Mouse (Mus musculus) lung, embryonic 14.5 days (tissue): Measurements from ENCODE around the gene Gm44503. TPM values are rescaled to one million over a fixed set of nuclear protein-coding genes. Genes with fewer than 3 reads are reported as not detected.

Experiments used
- ATAC-seq: fragments of 200-750 bp; cut with Nextera tagmentation; 2 replicates; pipeline ENCODE4 v1.8.0; 2017; ENCODE audit warnings: mild to moderate bottlenecking, moderate TSS enrichment, moderate library complexity; ENCODE audit not compliant: insufficient read depth
- DNase-seq: peaks from one replicate; pipeline ENCODE4 v3.0.0-alpha.2; 2015
- H3K27ac ChIP-seq: fragments of 300-500 bp; sonication (generic); 2 replicates; pipeline ENCODE4 v1.5.1; 2014; ENCODE audit warnings: low read depth, mild to moderate bottlenecking, moderate library complexity
- H3K27me3 ChIP-seq: fragments of 300-500 bp; sonication (generic); 2 replicates; pipeline ENCODE4 v1.6.1; 2014; ENCODE audit warnings: low read length, control low read depth; ENCODE audit not compliant: insufficient read depth
- H3K36me3 ChIP-seq: fragments of 300-500 bp; sonication (generic); 2 replicates; pipeline ENCODE4 v1.6.1; 2014; ENCODE audit warnings: control low read depth; ENCODE audit not compliant: insufficient read depth
- H3K4me1 ChIP-seq: fragments of 300-500 bp; sonication (generic); 2 replicates; pipeline ENCODE4 v1.6.1; 2014; ENCODE audit warnings: antibody characterized with exemption, control low read depth; ENCODE audit not compliant: insufficient read depth
- H3K4me2 ChIP-seq: fragments of 300-500 bp; sonication (generic); 2 replicates; pipeline ENCODE4 v1.6.1; 2014; ENCODE audit warnings: mild to moderate bottlenecking
- H3K4me3 ChIP-seq: fragments of 300-500 bp; sonication (generic); 2 replicates; pipeline ENCODE4 v1.5.1; 2014; ENCODE audit warnings: low read depth, low read length
- H3K9ac ChIP-seq: fragments of 300-500 bp; sonication (generic); 2 replicates; pipeline ENCODE4 v1.6.1; 2014
- H3K9me3 ChIP-seq: fragments of 300-500 bp; sonication (generic); 2 replicates; pipeline ENCODE4 v1.6.1; 2016; ENCODE audit warnings: low read depth, low read length, control low read depth
- CTCF ChIP-seq: IDR thresholded peaks from 2 replicates; pipeline ENCODE4 v1.5.1; 2016; ENCODE audit warnings: antibody characterized with exemption, low read depth
- WGBS: fragments of 180-500 bp; shearing (Covaris S2); extraction: QIAGEN DNeasy Blood & Tissue Kit; methylation state at CpG from one replicate; pipeline ENCODE4 v1.1.7; 2014; 5-methylcytosine and 5-hydroxymethylcytosine counted together
- polyA plus RNA-seq: library from polyadenylated mRNA; unstranded; fragments of >200 nt; fragmentation: Nextera tagmentation; extraction: Ambion mirVana; gene quantifications from 2 replicates; pipeline ENCODE4 v1.2.1, GENCODE M21; 2014

Gm44503 gene
- polyA plus RNA-seq, 1 experiment from 2014 or later, result not detected

GRCm38 (mm10) chr9:73002177-73002576 lies 43.5 kb downstream of the Gm44503 start:
- ATAC-seq, result no peak
- 70% methylated on average over 3 of the region's 3 CpGs for WGBS
- TF ChIP-seq CTCF, result no peak
- Histone ChIP-seq H3K9me3 (no peaks in the 10 kb centered on the region), H3K27ac (no peak overlapping the region), H3K9ac (no peak overlapping the region), H3K4me2 (no peak overlapping the region), H3K4me1 (no peaks in the 10 kb centered on the region), H3K36me3 (0 out of 2 replicates have a peak, but pooled peaks cover 3% of the 10 kb centered on the region), H3K4me3 (no peak overlapping the region), H3K27me3 (no peaks in the 10 kb centered on the region)
- no peak for DNase-seq

DNA sequence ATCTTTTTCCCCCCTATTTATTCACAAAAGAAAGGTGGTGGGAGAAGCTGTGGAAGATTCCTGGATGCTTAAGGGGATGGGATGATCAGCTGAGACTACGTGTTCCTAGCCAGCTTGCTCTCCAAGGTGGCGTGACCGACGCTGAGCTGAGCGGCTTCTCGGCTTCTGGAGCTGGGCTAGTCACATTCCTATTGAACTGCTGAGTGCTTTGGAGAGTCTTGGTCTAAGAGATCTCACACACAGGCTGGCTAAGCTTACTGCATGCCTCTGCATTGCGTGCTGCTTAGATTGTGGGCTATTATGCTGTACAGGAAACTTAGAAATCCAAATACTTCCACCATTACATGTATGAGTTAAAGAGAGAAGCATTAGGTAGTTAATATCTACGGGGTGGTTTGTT lies 45.4 kb downstream of the Gm44503 start:
- Histone ChIP-seq H3K27me3 (no peaks in the 10 kb centered on the region), H3K9me3 (no peaks in the 10 kb centered on the region), H3K9ac (no peak overlapping the region), H3K4me2 (no peak overlapping the region), H3K27ac (no peak overlapping the region), H3K4me1 (no peaks in the 10 kb centered on the region), H3K36me3 (0 out of 2 replicates have a peak, but pooled peaks cover 3% of the 10 kb centered on the region), H3K4me3 (no peak overlapping the region)
- TF ChIP-seq CTCF, result no peak
- ATAC-seq, result no peak
- DNase-seq, result no peak
- 77% methylated on average over 8 of the region's 8 CpGs for WGBS

GRCm38 (mm10) chr9:73005106-73005505 lies 46.5 kb downstream of the Gm44503 start:
- Histone ChIP-seq H3K4me3 (no peak overlapping the region), H3K9me3 (no peaks in the 10 kb centered on the region), H3K4me1 (no peaks in the 10 kb centered on the region), H3K36me3 (0 out of 2 replicates have a peak, but pooled peaks cover 3% of the 10 kb centered on the region), H3K27me3 (no peaks in the 10 kb centered on the region), H3K9ac (no peak overlapping the region), H3K27ac (no peak overlapping the region), H3K4me2 (no peak overlapping the region)
- no peak for DNase-seq
- 79% methylated on average over 6 of the region's 6 CpGs for WGBS
- ATAC-seq, result no peak
- no peak for TF ChIP-seq CTCF

DNA sequence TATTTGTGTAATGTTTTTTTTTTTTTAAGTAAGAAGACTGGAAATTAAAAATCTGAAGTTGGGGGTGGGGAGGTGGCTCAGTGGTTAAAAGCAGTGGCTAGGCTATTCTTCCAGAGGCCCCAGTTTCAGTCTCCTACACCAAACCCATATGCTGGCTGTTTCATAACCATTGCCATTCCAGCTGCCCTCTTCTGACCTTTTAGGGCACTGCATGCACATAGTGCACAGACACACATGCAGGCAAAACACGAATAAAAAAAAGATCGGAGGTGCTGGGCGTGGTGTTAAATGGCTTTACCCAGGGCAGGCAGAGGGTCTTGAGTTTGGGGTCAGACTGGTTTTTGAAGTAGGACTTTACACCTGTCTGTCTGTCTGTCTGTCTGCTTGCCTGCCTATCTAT lies 47.5 kb downstream of the Gm44503 start:
- TF ChIP-seq CTCF, result no peak
- no peak overlapping the region for H3K27ac ChIP-seq
- H3K4me1 ChIP-seq, result no peaks in the 10 kb centered on the region
- DNase-seq (no peak), ATAC-seq (no peak)
- H3K27me3 ChIP-seq, result no peaks in the 10 kb centered on the region
- 94% methylated on average over 3 of the region's 3 CpGs for WGBS
- H3K9ac ChIP-seq, result no peak overlapping the region
- no peaks in the 10 kb centered on the region for H3K9me3 ChIP-seq
- H3K36me3 ChIP-seq, result peaks cover 8% of the 10 kb centered on the region; the same call in 1 of the 2 replicates
- H3K4me3 ChIP-seq, result no peak overlapping the region
- H3K4me2 ChIP-seq, result no peak overlapping the region

DNA sequence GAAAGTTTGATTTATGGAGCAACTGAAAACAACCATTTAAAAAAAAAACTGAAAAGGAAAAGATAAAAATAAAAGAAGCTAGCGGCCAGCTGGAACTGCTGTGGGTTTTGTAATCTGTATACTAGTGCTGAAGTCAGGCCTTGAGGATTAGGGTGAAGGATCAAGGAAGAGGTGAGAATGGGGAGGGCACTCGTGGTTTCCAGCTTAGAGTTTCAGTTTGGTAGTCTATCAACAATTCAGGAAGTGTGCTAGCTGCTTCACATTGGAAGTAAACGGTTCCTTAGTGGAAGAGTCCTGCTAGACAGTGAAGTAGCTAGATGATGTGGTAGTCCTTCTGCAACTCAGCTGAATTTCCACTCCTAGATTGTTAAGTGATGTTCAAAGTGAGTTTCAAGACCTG lies 49.7 kb downstream of the Gm44503 start:
- Histone ChIP-seq H3K27me3 (no peaks in the 10 kb centered on the region), H3K4me2 (no peak overlapping the region), H3K4me1 (no peaks in the 10 kb centered on the region), H3K9ac (no peak overlapping the region), H3K36me3 (peaks cover 16% of the 10 kb centered on the region; the same call in 1 of the 2 replicates), H3K4me3 (no peak overlapping the region), H3K9me3 (no peaks in the 10 kb centered on the region), H3K27ac (no peak overlapping the region)
- ATAC-seq, result no peak
- 52% methylated on average over 3 of the region's 3 CpGs for WGBS
- TF ChIP-seq CTCF, result no peak
- no peak for DNase-seq

DNA sequence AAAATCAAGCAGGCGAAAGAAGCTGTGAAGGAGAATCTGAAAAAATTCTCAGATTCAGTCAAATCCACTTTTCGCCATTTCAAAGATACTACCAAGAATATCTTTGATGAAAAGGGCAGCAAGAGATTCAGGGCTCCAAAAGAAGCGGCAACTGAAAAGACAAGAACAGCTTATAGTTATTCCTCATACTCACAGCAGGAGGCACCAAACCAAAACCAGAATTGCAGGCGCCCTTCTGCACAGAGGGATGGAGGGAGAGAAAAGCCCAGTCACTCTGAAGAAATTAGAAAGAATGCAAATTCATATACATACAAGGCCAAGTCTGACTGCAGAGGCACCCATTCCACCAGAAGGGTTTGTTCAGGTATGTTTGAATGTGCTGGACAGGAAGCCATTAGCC lies 54.0 kb downstream of the Gm44503 start:
- Histone ChIP-seq H3K9me3 (no peaks in the 10 kb centered on the region), H3K4me1 (no peaks in the 10 kb centered on the region), H3K4me3 (no peak overlapping the region), H3K9ac (no peak overlapping the region), H3K4me2 (no peak overlapping the region), H3K36me3 (peaks cover 39% of the 10 kb centered on the region), H3K27me3 (no peaks in the 10 kb centered on the region), H3K27ac (no peak overlapping the region)
- no peak for ATAC-seq
- 87% methylated on average over 4 of the region's 4 CpGs for WGBS
- no peak for DNase-seq
- 0 out of 2 replicates have a peak, but pooled peaks have one; percentile 11 for TF ChIP-seq CTCF

DNA sequence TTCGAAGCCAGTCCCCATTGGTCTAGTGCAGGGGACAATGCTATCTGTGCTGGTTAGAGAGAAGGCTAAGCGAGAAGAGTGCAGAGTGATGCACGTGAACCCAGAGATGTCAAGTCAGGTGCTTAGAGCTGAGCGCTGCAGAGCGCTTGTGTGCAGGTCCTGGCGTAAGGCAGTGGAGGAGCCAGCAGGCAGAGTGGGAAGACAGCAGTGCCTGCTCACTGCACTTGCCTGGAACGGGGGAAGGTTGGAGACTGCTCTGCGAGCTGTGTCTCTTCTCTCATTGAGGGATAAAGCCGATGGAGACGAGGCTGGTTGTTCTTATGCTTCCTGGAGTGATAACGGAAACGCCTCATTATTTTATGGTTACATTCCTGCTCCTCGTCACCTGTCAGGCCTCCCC lies 56.1 kb downstream of the Gm44503 start:
- no peak overlapping the region for H3K4me2 ChIP-seq
- H3K27ac ChIP-seq, result no peak overlapping the region
- no peaks in the 10 kb centered on the region for H3K9me3 ChIP-seq
- no peak overlapping the region for H3K4me3 ChIP-seq
- no peaks in the 10 kb centered on the region for H3K4me1 ChIP-seq
- no peak overlapping the region for H3K9ac ChIP-seq
- TF ChIP-seq CTCF, result no peak
- DNase-seq (no peak), ATAC-seq (no peak)
- 76% methylated on average over 13 of the region's 13 CpGs for WGBS
- peaks cover 56% of the 10 kb centered on the region for H3K36me3 ChIP-seq
- H3K27me3 ChIP-seq, result no peaks in the 10 kb centered on the region

- Histone ChIP-seq H3K4me1 (no peaks in the 10 kb centered on the region), H3K27ac (no peak overlapping the region), H3K9ac (no peak overlapping the region), H3K9me3 (no peaks in the 10 kb centered on the region), H3K36me3 (peaks cover 61% of the 10 kb centered on the region), H3K27me3 (no peaks in the 10 kb centered on the region), H3K4me2 (no peak overlapping the region), H3K4me3 (no peak overlapping the region)
- 86% methylated on average over 10 of the region's 10 CpGs for WGBS
- ATAC-seq (no peak), DNase-seq (no peak)
- TF ChIP-seq CTCF, result no peak
Measured at GRCm38 (mm10) chr9:73019841-73020240, 61.2 kb downstream of the Gm44503 start.
